Mouse (Mus musculus) megakaryocyte, embryonic 14.5 days (primary cell): ENCODE results near the gene Ano9.

ENCODE experiments used
- FLI1 ChIP-seq: IDR thresholded peaks from 2 replicates; pipeline ENCODE4 v1.6.1; 2012; ENCODE audit warnings: low read length, inconsistent platforms, mixed read lengths
- GATA1 ChIP-seq: IDR thresholded peaks from 3 replicates; pipeline ENCODE4 v1.6.1; 2012; ENCODE audit warnings: mixed read lengths, low read length, inconsistent platforms, borderline replicate concordance

GRCm38 (mm10) chr7:141119487-141119886 is 1.9 kb upstream of the Ano9 start:
- TF ChIP-seq GATA1 (no peak), FLI1 (no peak)
